Mouse (Mus musculus) lung, adult 2 months (tissue): Measurements from ENCODE around the gene Shld2.

Experiments used
- CTCF ChIP-seq: fragments of 200-500 bp; IDR thresholded peaks from 2 replicates; pipeline ENCODE4 v1.5.1; 2011; ENCODE audit warnings: mild to moderate bottlenecking, low read length, control low read depth; ENCODE audit not compliant: insufficient read depth
- POLR2A ChIP-seq: fragments of 200-500 bp; IDR thresholded peaks from 2 replicates; pipeline ENCODE4 v1.6.1; 2011; ENCODE audit warnings: low read depth, mild to moderate bottlenecking, control low read depth, low read length, borderline replicate concordance; ENCODE audit errors: extremely low read depth

GRCm38 (mm10) chr14:34326606-34327005, 16.3 kb upstream of the Shld2 start:
- no peak for TF ChIP-seq POLR2A
- TF ChIP-seq CTCF = no peak
